Mouse (Mus musculus) bone marrow, adult 2 months (tissue): ENCODE results near the gene Cyp4f17. TPM values are rescaled to one million over a fixed set of nuclear protein-coding genes. Genes with fewer than 3 reads are reported as not detected.
A peak's percentile ranks its signal among the peaks of the same experiment; 100 is the strongest.
"Not testable (repeated sequence)": the region's sequence is repeated elsewhere in the genome, so short reads cannot be mapped to it uniquely, and the experiment has no call there.

Experiments
- H3K27ac ChIP-seq: fragments of 200-500 bp; 2 replicates; pipeline ENCODE4 v1.5.1; 2012; ENCODE audit warnings: low read depth, mild to moderate bottlenecking, control low read depth, inconsistent platforms, low read length; ENCODE audit not compliant: control insufficient read depth, poor library complexity, insufficient read depth
- H3K4me1 ChIP-seq: fragments of 200-500 bp; 2 replicates; pipeline ENCODE4 v1.6.1; 2011; ENCODE audit warnings: low read length; ENCODE audit not compliant: control insufficient read depth, insufficient read depth
- H3K4me3 ChIP-seq: fragments of 200-500 bp; replicated peaks from 2 replicates; pipeline ENCODE3; 2011; ENCODE audit warnings: mild to moderate bottlenecking, low read depth, low read length, control low read depth; ENCODE audit not compliant: control insufficient read depth
- CTCF ChIP-seq: fragments of 200-500 bp; IDR thresholded peaks from 2 replicates; pipeline ENCODE4 v1.5.1; 2011; ENCODE audit warnings: low read length, control low read depth; ENCODE audit not compliant: control insufficient read depth, insufficient read depth
- POLR2A ChIP-seq: fragments of 200-500 bp; IDR thresholded peaks from 2 replicates; pipeline ENCODE4 v1.6.1; 2011; ENCODE audit warnings: low read depth, mild to moderate bottlenecking, control low read depth, low read length, borderline replicate concordance; ENCODE audit not compliant: control insufficient read depth
- whole genome bisulfite sequencing: fragments of 180-500 bp; shearing (Covaris S2); methylation state at CpG from one replicate; pipeline ENCODE4 v1.1.7; 2018; 5-methylcytosine and 5-hydroxymethylcytosine counted together
- polyA plus RNA-seq: library from polyadenylated mRNA; stranded (reverse); fragments of >200 nt; gene quantifications from 2 replicates; pipeline ENCODE4 v1.2.4, GENCODE M21; 2011; ENCODE audit warnings: low replicate concordance; ENCODE audit not compliant: missing spikeins, insufficient read depth, insufficient read length

Cyp4f17 gene
- polyA plus RNA-seq, 1 experiment = 3.3 TPM

GRCm38 (mm10) chr17:32479554-32480506 is 26.0 kb upstream of the Cyp4f17 start:
- H3K4me1 ChIP-seq = peaks cover 1% of the 10 kb centered on the region
- TF ChIP-seq POLR2A = no peak
- TF ChIP-seq CTCF = peak; percentile 35
- 20% methylated on average over 8 of the region's 8 CpGs for WGBS
- H3K27ac ChIP-seq = no peak overlapping the region
- no peak overlapping the region for H3K4me3 ChIP-seq

GRCm38 (mm10) chr17:32481766-32482165 is 24.1 kb upstream of the Cyp4f17 start:
- TF ChIP-seq POLR2A (no peak), CTCF (no peak)
- Histone ChIP-seq H3K27ac (no peak overlapping the region), H3K4me3 (no peak overlapping the region), H3K4me1 (no peaks in the 10 kb centered on the region; the same call in none of the 2 replicates)
- WGBS = 85% methylated on average over 14 of the region's 14 CpGs

DNA sequence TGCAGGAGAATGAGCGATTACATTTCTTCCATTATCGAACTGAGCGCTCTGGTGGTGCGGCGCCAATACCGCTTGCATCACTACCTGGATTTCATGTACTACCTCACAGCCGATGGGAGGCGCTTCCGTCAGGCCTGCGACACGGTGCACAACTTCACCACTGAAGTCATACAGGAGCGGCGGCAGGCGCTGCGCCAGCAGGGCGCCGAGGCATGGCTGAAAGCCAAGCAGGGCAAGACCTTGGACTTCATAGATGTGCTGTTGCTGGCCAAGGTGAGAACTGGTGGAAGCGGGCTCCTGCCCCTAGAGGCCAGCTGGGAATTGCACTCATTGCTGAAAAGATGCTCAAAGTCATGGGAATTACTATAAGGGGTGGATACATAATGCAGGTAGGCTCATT is 22.6 kb upstream of the Cyp4f17 start:
- Histone ChIP-seq H3K4me1 (no peaks in the 10 kb centered on the region; the same call in none of the 2 replicates), H3K4me3 (no peak overlapping the region), H3K27ac (no peak overlapping the region)
- TF ChIP-seq POLR2A = no peak
- TF ChIP-seq CTCF = peak; percentile 65
- 18% methylated on average over 18 of the region's 18 CpGs for WGBS

GRCm38 (mm10) chr17:32492349-32492980 is 13.4 kb upstream of the Cyp4f17 start:
- TF ChIP-seq POLR2A (no peak), CTCF (no peak)
- WGBS = 20% methylated on average over 30 of the region's 30 CpGs
- H3K27ac ChIP-seq = no peak overlapping the region
- peak overlapping the region; percentile 33 for H3K4me3 ChIP-seq
- no peaks in the 10 kb centered on the region; the same call in 1 of the 2 replicates for H3K4me1 ChIP-seq

- WGBS = 36% methylated on average over 1 of the region's 1 CpGs
Observed at GRCm38 (mm10) chr17:32494601-32495000, 11.2 kb upstream of the Cyp4f17 start.

GRCm38 (mm10) chr17:32500511-32500910 is 5.3 kb upstream of the Cyp4f17 start:
- not testable (repeated sequence) for H3K4me3 ChIP-seq, H3K27ac ChIP-seq, H3K4me1 ChIP-seq
- WGBS = 78% methylated on average over 4 of the region's 4 CpGs

More at GRCm38 (mm10) chr17:32494601-32495000, 11.2 kb upstream of the Cyp4f17 start:
- Histone ChIP-seq H3K27ac (no peak overlapping the region), H3K4me3 (no peak overlapping the region), H3K4me1 (no peaks in the 10 kb centered on the region; the same call in 1 of the 2 replicates)
- peak; percentile 43; the same call in 1 of the 2 replicates for TF ChIP-seq CTCF
- no peak for TF ChIP-seq POLR2A

GRCm38 (mm10) chr17:32501051-32501450 is 4.8 kb upstream of the Cyp4f17 start:
- WGBS = 71% methylated on average over 3 of the region's 3 CpGs
- Histone ChIP-seq H3K4me1 (no peaks in the 10 kb centered on the region), H3K4me3 (no peak overlapping the region), H3K27ac (no peak overlapping the region)
- TF ChIP-seq POLR2A = no peak
- TF ChIP-seq CTCF = no peak

- 66% methylated on average over 2 of the region's 2 CpGs for WGBS
- TF ChIP-seq CTCF (no peak), POLR2A (no peak)
- Histone ChIP-seq H3K4me3 (no peak overlapping the region), H3K27ac (no peak overlapping the region), H3K4me1 (no peaks in the 10 kb centered on the region)
Observed at GRCm38 (mm10) chr17:32503111-32503510, 2.7 kb upstream of the Cyp4f17 start.
